Mouse (Mus musculus): ENCODE measurements around the gene Tanc1.

Tanc1 gene

DNA sequence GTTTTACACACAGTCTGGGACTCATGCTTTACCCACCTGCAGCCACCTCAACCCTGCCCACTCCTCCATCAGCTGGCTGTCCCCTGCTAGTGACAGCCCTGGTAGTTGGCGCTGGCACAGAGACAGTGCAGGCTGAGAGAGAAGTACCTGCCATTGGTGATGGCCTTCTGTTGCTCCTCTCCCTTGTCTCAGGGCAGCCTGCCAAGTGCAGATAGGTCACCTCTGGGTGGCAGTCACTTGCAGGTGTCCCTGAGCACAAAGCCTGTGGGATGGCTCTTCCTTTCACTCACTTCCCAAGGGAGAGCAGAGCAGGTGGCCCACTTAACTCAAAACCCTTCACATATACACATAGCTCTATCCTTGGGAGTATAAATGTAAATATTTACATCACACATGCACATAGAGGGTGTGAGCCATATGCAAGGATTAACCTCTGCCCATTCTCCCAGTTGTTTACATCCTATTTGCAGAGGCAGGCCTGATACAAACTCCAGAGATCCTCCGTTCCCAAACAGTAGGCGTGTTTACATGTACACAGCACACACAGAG, 106.0 kb downstream of the Tanc1 start:
- DNase-seq (ENCODE audit: low read depth, low spot score), result no peak

DNA sequence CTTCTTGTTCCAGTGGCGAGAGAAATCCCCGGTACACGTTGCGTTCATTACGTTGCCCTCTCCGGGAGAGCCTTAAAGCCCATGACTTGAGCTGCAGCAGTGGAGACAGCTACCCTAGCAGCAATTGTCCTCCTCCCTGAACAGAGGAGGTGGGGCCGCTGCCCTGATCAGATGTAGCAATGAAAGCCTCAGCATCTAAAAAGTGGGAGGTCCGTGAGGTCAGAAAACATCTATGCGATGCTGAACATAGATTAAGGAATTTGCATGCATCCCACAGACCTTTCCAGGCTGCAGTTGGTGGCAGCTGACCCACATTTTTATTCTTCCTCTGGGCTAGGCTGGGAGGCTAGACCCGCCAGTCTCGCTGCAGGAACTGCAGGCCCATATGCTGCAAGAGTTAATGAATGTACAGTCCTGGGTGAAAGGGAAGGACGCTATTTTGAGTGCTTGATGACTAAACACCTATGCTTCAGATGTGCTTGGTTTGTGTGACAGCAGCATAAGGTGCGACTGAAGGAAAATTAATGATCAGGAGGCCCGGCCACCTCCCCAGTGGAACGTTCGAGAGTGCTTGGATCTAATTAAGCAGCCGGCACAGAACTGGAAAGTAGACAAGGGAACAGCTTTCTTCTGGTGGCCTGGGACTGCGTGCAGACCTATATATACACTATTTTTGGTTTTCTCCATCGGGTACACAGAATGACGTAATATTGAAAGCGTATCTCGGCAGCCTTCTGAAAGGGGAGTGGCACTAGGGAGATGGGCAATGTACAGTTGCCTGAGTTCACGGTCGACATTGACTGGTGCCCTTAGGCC, 107.0 kb downstream of the Tanc1 start:
- no peak for DNase-seq (ENCODE audit: low read depth, low spot score)

DNA sequence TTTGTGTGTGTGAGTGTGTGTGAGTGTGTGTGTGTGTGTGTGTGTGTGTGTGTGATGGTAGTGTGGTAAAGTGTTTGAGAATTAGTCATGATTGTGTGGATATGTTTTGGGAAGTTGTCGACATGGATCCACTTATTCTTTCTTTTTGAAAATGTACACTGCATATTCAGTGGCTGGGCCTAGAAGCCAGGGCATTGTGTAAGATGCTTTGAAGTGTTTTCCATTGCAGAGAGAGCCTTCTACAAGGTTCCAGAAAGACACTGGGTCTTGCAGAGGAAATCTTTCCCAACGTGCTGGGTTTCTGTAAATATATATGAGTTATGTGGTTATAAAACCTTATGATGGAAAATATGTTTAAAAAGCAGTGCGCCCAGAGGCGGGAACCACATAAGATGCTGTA, 108.0 kb downstream of the Tanc1 start:
- DNase-seq (ENCODE audit: low read depth, low spot score), result no peak

DNA sequence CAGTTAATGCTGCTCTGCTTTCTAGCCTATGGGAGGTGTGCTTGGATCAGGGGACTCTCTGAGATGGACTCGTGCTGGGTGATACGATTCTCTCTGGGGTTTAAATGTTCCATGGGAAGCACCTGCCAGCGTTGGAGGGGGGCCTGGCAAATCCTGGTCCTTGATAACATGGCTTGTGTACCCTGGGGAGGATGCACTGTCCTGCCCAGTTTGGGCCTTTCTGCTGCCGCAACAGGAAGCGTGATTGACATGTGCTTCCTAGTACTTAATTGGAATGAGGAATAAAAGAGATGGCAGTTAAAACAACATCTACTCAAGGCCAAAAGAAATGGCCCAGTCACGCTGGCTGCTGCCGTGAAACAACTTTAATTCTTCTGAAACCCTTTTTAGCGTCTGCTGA, 109.3 kb downstream of the Tanc1 start:
- DNase-seq (ENCODE audit: low read depth, low spot score), result no peak

DNA sequence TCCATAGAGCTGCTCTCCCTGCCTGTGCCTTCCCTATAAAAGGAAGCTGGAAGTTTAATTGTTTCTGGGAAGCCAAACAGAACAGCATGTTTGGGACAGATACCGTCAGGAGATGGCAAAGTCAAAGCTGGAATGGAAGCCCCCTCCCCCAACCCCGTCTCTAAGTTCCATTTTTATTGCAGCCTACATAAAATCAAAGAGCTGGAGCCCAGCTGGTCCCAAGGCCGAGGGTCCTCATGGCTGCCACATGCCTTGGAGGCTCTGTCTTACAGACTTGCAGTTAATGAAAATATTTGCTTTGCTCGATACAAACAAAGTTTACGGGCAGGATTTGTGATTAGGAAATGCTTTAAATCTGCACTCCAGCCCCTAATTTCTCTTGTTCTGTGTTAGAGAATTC, 109.9 kb downstream of the Tanc1 start:
- DNase-seq (ENCODE audit: low read depth, low spot score), result no peak

DNA sequence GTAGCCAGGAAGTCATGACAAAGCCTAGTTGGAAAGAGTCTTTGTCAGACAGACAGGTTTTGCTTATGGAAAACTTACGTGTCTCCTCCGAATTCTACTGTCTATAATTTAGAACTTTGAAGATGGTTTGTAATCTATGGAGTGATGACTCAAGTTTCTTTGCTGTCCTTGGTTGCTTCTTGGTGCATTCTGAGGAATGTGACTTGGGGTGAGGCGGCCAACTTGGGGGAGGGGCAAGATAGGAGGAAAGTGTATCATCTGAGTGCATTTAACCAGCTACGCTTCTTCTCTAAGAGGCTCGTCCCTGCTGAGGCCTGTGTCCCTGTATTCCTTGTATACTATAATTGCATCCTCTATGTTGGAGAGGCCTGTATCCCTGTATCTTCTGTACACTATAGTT, 111.5 kb downstream of the Tanc1 start:
- DNase-seq (ENCODE audit: low read depth, low spot score), result no peak

DNA sequence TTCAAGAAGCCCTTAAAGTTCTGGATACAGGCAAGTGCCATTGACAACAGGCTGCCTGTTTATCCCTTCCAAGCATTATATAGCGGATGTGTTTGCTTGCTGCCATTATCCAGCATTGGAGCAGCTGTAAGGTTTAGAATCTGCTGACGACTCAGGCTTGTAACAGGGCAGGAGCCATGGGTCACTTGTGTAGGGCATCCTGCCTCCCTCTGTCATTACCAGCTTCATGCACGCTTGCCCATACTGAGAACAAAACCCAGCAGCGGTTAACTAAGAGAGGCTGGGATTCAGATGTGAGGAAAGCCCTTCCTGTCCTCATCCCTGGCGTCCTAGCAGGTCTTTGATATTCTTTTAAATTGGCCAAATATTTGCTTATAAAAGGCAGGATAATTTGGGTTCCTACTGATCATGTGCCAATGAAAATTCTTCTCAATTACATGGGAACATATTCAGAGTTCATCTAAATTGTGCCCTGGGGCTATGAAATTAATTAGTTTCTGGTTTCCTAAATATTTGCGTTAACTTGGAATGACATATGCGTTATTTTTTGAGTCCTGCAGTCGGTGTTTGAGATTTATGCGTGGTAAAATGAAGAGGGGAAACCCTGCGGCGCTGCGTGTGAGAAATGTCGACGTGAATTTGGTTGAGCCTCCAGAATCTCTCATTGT, 113.8 kb downstream of the Tanc1 start:
- no peak for DNase-seq (ENCODE audit: low read depth, low spot score)

DNA sequence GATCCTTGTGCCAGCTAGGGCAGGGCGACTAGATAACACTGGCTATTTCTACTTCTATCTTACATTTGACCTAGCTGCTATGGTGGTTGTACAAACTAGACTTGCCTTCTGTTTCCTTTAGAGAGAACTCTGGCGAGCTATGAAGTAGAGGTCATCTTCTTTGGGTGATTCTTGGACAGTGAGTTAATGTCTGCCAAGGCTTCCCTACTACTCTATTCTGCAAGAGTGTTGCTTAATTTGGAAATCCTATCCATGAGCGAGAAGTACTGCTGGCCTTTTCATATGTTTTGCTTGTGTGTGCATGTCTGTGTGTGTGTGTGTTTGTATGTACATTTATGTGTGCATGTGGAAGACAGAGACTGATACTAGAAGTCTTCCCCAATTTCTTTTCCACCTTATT, 120.0 kb downstream of the Tanc1 start:
- no peak for DNase-seq (ENCODE audit: low read depth, low spot score)

DNA sequence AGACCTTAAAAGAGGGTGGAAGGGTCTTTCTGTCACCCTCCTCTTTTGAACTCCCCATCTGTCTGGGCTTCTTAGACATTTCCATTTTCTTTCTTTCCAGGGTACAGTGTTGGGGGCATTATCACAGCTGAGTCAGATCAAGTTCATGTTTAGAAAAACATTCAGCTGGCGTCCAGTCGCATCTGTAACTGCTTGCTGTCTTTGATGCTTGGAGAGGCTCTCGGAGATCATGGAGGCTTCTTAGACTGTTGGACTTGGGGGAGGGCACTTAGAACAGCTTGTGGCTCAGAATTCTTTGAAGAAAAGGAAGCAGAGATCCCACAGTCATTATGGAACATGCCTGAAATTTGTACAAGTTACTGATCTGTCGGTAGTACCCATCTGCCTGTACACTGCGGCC, 121.6 kb downstream of the Tanc1 start:
- no peak for DNase-seq (ENCODE audit: low read depth, low spot score)

DNA sequence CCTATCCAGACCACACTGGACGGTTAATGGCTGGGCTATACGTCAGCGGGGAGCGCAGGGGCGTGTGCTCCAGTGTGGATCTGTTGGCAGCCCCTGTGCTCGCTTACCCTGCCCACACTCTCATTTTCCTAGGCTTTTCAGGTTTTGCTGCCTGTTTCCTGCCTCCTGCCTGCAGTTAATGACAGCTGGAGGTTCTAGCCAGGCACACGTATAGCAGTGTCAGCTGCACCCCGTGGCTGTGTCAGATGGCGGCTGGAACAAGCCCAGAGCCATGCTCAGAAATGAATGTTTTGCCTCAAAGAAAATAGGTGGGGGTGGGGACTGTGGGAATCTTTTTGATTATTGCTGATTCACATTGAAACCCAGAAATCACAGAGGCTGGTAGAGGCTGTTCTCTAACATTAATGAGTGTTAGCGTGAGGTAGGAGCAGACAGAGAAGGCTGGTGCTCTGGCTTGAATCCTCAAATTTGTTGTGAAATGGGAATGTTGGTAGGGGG, 124.6 kb downstream of the Tanc1 start:
- DNase-seq (ENCODE audit: low read depth, low spot score), result no peak

DNA sequence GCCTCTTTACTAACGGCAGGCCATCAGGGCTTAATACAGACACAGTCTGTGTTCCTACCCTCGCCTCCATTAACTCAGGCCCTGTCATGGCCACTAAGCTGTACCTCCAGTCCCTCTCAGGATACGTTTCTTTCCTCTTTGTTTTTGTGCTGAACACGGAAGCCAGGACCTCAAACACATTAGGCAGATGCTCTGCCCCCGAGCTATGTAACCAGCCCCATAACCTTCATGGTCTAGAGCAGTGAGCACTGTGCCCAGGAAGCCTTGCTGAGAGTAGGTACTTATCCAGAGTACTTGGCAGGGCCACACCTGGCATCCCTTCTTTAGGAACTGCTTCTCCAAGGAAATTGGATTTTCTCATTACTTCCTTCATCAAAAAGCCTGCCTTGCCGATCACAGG, 125.5 kb downstream of the Tanc1 start:
- no peak for DNase-seq (ENCODE audit: low read depth, low spot score)

DNA sequence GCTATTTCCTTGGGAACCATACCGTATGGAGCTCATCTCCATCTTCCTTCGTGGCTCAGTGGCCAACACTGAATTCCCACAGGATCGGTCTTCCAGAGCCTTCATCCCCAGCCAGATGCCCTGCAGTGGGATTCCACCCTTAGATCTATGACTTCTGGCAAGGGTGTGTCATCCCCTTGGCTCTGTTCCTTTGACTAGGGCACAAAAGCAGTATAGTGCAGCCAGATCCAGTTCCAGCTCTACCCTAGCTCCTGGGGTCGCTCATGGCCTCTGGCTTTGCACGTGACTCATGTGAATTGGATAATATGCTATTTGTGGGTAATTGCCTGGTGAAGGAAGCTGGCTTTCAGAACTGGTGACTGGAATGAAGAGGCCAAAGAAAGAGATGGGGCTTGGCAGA, 126.5 kb downstream of the Tanc1 start:
- DNase-seq (ENCODE audit: low read depth, low spot score), result no peak

DNA sequence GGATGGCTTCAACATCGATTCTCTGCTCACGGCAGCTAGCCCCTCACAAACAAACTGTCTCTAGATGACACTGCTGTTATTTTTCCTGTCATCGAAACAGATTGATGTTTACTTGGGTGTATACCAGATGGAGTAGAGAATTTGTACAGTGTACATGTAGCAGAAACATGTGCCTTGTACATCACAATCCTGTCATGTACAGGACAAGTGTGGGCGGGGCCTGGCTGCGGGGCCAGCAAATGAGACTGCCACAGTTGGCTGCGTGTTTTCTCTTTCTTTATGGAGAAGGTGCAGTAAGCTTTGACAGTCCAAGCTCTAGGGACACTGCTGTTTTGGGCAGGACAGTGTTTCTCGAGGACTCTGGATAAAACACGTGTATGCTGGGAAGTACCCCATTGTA, 127.2 kb downstream of the Tanc1 start:
- no peak for DNase-seq (ENCODE audit: low read depth, low spot score)

DNA sequence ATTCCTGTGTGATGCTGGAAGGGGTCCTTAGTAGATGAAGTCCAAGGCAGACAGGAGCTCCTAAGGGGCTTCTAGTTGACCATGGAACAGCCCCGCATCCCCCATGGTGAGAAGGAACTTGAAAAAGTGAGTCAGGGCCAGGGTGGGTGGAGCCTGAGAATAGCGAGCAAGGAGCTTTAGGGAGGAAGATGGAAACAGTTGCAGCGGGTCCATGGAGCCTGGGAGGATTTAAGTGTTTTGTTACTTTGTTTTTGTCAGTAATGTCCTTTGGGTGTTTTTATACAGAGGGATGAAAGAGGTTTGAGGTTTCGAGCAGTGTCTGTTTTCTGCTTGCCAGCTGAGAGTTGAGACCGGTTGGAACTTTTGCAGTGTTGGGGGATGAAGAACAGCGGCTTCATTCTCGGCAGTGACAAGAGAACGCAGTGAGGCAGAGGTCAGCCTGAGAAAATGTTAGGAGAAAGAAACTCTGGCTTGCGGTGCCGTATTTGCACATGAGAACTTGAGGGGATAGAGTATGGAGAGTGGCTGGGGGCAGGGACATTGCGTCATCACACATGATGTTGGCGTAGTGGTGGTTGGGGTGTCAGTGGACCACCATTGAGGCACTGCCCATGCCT, 130.8 kb downstream of the Tanc1 start:
- DNase-seq (ENCODE audit: low read depth, low spot score), result no peak

DNA sequence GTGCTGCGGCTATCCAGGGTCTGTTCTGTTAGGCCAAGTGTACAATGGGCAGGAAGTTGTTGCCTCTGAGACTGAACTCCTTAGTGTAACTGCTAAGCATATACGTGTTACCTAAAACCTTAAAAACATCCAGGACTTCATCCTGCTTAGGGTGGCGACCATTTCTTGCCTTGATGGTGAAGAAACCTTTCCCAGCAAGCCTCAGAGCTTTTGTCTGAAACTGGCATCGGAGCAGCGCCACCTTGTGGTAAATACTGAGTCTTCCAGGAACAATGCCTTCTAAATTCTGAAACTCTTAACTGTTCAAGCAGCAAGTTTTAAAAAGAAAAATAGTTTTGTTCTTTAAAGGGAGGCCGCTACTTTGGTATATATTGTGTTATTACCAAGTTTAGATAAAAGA, 133.6 kb downstream of the Tanc1 start:
- no peak for DNase-seq (ENCODE audit: low read depth, low spot score)

DNA sequence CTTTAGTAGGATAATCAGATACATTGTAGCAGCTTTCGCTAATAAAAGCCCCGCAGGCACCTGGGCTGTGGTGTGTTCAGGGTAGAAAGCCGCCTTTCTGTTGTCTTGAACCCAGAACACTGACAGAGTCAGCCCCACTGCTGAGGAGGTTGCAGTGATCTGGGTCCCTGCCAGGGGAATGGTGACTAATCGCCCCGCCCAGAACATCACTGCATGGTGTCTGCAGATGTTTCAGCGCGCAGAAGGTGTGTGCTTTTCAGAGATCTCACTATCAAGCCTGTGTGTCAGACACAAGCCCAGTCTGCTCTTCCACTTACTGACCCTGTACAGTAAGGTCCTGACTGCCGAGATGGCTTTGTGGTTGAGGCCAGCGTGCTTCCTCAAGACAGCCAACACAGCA, 134.2 kb downstream of the Tanc1 start:
- no peak for DNase-seq (ENCODE audit: low read depth, low spot score)

DNA sequence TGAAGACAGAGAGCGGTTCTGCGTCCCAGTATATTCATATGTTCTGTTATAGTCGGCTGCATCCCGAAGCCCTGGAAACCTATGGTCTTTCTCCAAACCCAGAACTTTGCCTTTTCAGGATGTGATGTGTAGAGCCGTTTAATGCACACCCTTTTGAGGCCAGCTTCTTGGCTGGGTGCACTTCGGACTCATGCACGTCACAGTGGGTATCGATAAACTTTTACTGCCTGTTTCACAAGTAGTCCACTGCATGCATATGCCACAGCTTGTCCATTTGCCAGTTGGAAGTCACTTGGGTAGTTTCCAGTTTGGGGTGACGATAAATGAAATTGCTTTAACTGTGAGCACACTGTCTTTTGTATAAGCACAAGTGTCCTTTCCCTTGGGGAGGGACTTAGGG, 135.9 kb downstream of the Tanc1 start:
- DNase-seq (ENCODE audit: low read depth, low spot score), result no peak

DNA sequence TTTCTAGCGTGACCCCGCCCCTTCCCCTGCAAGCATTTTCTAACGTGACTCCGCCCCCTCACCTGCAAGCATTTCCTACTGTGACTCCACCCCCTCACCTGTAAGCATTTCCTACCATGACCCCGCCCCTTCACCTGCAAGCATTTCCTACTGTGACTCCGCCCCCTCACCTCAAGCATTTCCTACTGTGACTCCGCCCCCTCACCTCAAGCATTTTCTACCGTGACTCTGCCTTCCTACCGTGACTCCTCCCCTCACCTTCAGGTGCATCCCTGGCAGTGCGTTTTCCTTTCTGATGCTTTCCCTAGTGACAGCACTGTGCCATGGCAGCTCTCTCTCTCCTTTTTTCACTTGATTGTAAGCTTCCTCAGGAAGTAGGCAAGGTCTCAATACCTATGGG, 137.5 kb downstream of the Tanc1 start:
- no peak for DNase-seq (ENCODE audit: low read depth, low spot score)

DNA sequence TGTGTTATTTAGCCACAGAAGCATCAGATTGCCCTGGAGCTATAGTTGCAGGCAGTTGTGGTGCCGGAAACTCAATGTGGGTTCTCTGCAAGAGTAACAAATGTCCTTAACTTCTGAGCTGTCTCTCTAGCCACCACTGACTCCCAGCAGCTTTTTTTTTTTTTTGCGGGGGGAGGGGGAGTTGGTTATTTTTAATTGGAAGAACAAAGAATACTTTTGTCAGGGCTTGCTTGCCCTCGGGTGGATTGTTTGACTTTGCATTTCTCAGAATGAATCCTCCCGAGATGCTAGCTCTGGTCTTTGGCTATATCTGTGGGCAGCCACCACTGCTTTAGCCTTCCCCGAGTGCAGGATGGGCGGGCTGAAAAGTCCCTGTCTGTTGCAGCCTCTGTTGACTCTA, 139.3 kb downstream of the Tanc1 start:
- DNase-seq (ENCODE audit: low read depth, low spot score), result no peak

DNA sequence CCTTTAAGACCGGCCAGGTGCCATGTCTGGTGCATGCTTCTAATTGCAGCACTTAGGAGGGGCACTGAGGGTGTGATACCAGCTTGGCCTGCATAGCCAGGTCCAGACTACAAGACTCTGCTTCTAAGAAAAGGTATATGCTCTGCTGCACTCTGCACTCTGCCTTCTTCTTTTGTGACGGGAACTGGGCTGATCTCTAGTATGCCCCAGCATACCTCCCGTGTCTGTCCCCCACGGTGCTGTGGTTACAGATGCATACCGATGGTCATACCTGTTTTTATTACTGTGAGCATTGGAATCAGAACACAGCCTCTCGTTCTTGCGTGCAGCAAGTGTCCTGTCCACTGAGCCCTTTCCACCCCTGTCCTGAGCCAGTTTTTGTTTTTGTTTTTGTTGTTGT, 140.3 kb downstream of the Tanc1 start:
- no peak for DNase-seq (ENCODE audit: low read depth, low spot score)

DNA sequence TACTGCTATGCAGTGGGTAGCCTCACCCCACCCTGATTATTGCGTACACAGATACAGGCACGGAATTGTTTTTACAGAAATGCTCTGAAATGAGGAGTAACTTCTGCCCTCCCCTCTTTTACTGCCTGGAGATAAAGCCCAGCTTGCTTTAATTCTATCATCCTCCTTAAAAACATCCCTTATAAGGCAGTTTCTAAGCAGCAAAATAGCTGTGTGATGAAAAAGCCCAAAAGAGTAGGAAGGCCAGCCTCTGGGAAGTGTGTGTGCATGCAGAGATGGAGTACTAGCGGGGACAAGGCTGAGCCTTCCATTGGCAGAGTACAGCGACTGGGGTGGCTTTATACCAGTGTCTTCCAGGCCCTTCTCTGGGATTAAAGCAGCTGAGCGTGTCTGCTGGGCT, 140.9 kb downstream of the Tanc1 start:
- DNase-seq (ENCODE audit: low read depth, low spot score), result no peak

DNA sequence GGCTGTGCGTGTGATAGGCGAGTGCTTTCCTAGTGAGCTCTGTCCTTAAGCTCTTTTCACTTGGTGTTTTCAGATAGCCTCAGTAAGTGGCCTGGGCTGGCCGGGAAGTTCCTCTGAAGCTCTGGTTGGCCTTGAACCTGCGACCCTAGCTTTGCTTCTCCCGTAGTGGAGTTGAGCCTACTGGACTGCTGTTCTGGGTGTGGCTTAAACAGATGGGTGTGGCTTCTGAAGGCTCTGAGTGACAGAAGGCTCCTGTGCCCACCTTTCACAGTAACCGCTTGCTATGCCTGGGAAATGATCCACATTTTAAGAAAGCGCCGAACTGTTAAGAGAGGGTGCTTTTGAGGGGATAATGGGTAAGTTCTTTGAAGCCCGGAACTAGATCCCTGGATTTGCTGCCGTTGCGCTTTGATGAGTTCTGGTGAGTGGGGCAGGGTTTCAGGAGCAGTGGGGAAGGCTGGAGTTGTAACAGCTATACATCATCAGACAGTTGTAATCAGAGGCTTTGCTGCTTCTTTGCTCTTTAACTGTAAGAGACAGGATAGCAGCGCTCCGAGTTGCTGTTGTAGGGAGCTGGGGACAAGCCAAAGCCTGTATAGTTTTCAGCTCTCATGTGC, 144.4 kb downstream of the Tanc1 start:
- no peak for DNase-seq (ENCODE audit: low read depth, low spot score)
